Mouse (Mus musculus) limb, embryonic 14.5 days (tissue): ENCODE results near the gene Tmem8b. TPM values are rescaled to one million over a fixed set of nuclear protein-coding genes. Genes with fewer than 3 reads are reported as not detected.

Experiments used
- ATAC-seq: fragments of 200-750 bp; cut with Nextera tagmentation; 2 replicates; pipeline ENCODE4 v1.8.0; 2017; ENCODE audit warnings: low read depth, moderate number of reproducible peaks, moderate TSS enrichment; ENCODE audit not compliant: low FRiP score
- DNase-seq: peaks from one replicate; pipeline ENCODE4 v3.0.0-alpha.2; 2015; ENCODE audit warnings: low spot score
- H3K27ac ChIP-seq: fragments of 300-500 bp; sonication (generic); replicated peaks from 2 replicates; pipeline ENCODE4 v1.5.1; 2014; ENCODE audit warnings: low read depth, mild to moderate bottlenecking, low read length, moderate library complexity, mixed read lengths
- H3K27me3 ChIP-seq: fragments of 300-500 bp; sonication (generic); 2 replicates; pipeline ENCODE4 v1.6.1; 2014; ENCODE audit warnings: low read length, mixed read lengths; ENCODE audit not compliant: control insufficient read depth, insufficient read depth
- H3K36me3 ChIP-seq: fragments of 300-500 bp; sonication (generic); 2 replicates; pipeline ENCODE4 v1.6.1; 2014; ENCODE audit warnings: mild to moderate bottlenecking, low read length, moderate library complexity, mixed read lengths; ENCODE audit not compliant: control insufficient read depth, insufficient read depth
- H3K4me1 ChIP-seq: fragments of 300-500 bp; sonication (generic); 2 replicates; pipeline ENCODE4 v1.6.1; 2014; ENCODE audit warnings: antibody characterized with exemption, low read length, mixed read lengths; ENCODE audit not compliant: control insufficient read depth, insufficient read depth
- H3K4me2 ChIP-seq: fragments of 300-500 bp; sonication (generic); replicated peaks from 2 replicates; pipeline ENCODE4 v1.6.1; 2014; ENCODE audit warnings: low read depth, mild to moderate bottlenecking, low read length, moderate library complexity; ENCODE audit not compliant: severe bottlenecking
- H3K4me3 ChIP-seq: fragments of 300-500 bp; sonication (generic); replicated peaks from 2 replicates; pipeline ENCODE4 v1.5.1; 2014; ENCODE audit warnings: low read length
- H3K9ac ChIP-seq: fragments of 300-500 bp; sonication (generic); 2 replicates; pipeline ENCODE4 v1.6.1; 2014; ENCODE audit warnings: mild to moderate bottlenecking, low read depth, low read length, moderate library complexity; ENCODE audit not compliant: severe bottlenecking
- H3K9me3 ChIP-seq: fragments of 300-500 bp; sonication (generic); 2 replicates; pipeline ENCODE4 v1.6.1; 2016; ENCODE audit warnings: low read length; ENCODE audit not compliant: control insufficient read depth
- POLR2A ChIP-seq: fragments of 200-500 bp; IDR thresholded peaks from 2 replicates; pipeline ENCODE4 v1.8.0; 2012; ENCODE audit warnings: inconsistent platforms, mild to moderate bottlenecking, moderate library complexity, borderline replicate concordance; ENCODE audit not compliant: insufficient read depth, insufficient read length; ENCODE audit errors: extremely low read depth
- WGBS: fragments of 180-500 bp; shearing (Covaris S2); extraction: QIAGEN DNeasy Blood & Tissue Kit; methylation state at CpG from one replicate; pipeline ENCODE4 v1.1.7; 2014; 5-methylcytosine and 5-hydroxymethylcytosine counted together
- polyA plus RNA-seq, 2 experiments: library from polyadenylated mRNA; depleted of rRNA in 1 of 2; stranded (reverse) in 1 of 2; unstranded in 1 of 2; fragments of >200 nt; fragmentation: Nextera tagmentation in 1 of 2; extraction: Ambion mirVana in 1 of 2; gene quantifications; 2 replicates each; pipeline versions ENCODE4 v1.2.1 to v1.2.3; 2012 to 2014

The Tmem8b gene
- polyA plus RNA-seq (2012; rRNA removed): 16.0 and 26.7 TPM in 2 replicates
- 3.8 and 5.2 TPM in 2 replicates for polyA plus RNA-seq (2014; fragmentation: Nextera tagmentation; extraction: Ambion mirVana)

- H3K4me2 ChIP-seq: peak within 1 kb of the TSS; percentile 85
- no peaks in the 10 kb centered on the region for H3K9me3 ChIP-seq
- H3K27ac ChIP-seq: peak within 1 kb of the TSS; percentile 58
- H3K36me3 ChIP-seq: peaks cover under 1% of the 10 kb centered on the region; the same call in 1 of the 2 replicates
- ATAC-seq (peak; percentile 96), DNase-seq (peak; percentile 92)
- H3K4me1 ChIP-seq: peaks cover 18% of the 10 kb centered on the region
- peaks cover 12% of the 10 kb centered on the region for H3K27me3 ChIP-seq
- H3K4me3 ChIP-seq: peak within 1 kb of the TSS; percentile 78
- TF ChIP-seq POLR2A: 0 out of 2 replicates have a peak, but pooled peaks have one; percentile 21
- WGBS: 4% methylated on average over 36 of the region's 41 CpGs
- H3K9ac ChIP-seq: peak within 1 kb of the TSS; percentile 91
These were observed at the start of gene Tmem8b, which contains the start of gene Fam221b for GRCm38 (mm10) chr4:43668782-43669427. Gene Tmem8b, plus strand, starts transcription at chr4:43668971. Gene Fam221b, minus strand, starts transcription at chr4:43669145.

DNA sequence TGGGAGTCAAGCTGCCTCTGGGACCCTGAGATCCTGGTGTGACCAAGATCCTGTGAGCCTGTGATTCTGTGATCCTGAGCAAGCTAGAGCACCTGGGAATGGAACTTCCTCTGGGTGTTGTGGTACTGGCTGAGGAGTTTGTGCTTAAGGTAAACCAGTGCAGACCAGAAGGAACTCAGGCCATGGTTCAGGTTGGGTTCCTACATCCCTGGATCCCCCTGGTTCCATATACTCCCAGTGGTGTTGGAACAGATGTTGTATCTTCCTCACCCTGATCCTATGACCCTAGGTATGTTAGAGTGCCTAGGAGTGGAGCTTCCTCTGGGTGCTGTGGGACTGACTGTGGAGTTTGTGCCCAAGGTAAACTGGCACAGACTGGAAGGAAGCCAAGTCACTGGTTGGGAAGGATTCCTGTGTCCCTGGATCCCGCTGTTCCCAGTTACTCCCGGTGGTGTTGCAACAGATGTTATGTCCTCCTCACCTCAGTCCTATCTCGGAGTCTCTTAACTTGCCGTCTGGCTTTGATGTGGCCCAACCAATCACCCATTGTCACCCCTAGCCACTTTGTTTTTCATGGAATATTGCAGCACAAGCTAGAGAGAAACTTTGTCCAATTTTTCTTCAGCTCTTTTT, 48.5 kb upstream of the Tmem8b start:
- peaks cover 4% of the 10 kb centered on the region for H3K9me3 ChIP-seq
- H3K9ac ChIP-seq: no peak overlapping the region
- no peak overlapping the region for H3K4me2 ChIP-seq
- H3K36me3 ChIP-seq: no peaks in the 10 kb centered on the region
- H3K4me3 ChIP-seq: no peak overlapping the region
- WGBS: 61% methylated on average over 4 of the region's 4 CpGs
- ATAC-seq: no peak
- no peaks in the 10 kb centered on the region for H3K27me3 ChIP-seq
- no peaks in the 10 kb centered on the region for H3K4me1 ChIP-seq
- no peak for DNase-seq
- no peak overlapping the region for H3K27ac ChIP-seq
- no peak for TF ChIP-seq POLR2A

DNA sequence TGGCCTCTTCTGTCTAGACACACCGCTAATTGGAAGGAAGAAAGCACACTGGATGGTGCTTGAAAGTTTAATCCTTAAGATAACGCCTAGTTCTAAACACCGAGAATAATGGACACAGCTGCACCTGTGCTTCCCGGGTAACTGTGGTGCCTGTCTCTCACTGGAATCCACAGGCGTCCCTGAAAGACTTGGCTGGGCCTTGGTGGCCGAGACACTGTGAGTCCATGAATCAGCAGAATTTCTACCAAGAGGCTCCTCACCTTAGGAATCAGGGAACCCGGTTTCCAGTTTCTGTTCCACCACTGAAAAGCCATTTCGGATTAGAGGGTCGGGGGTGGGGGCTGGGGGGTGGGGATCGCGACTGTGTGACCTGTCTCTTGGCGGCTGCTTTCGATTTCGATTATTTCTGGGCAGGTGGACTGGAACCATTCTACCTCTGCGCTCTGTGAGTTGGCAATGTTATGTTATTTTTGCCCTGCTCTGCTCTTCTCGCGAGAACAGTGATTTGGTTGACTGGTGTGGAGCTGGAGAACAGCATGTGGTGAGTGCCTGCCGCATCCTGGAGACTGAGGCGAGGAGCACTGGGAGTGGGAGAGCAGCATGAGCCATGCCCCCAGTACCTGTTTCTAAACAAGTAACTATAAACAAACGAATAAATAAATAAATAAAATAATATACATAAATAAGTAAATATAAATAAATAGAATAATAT, 39.5 kb upstream of the Tmem8b start:
- ATAC-seq (no peak), DNase-seq (peak; percentile 12)
- Histone ChIP-seq H3K4me3 (no peak overlapping the region), H3K4me2 (no peak overlapping the region), H3K27me3 (no peaks in the 10 kb centered on the region), H3K36me3 (no peaks in the 10 kb centered on the region), H3K4me1 (peaks cover 26% of the 10 kb centered on the region), H3K9me3 (peaks cover 13% of the 10 kb centered on the region), H3K27ac (no peak overlapping the region), H3K9ac (no peak overlapping the region)
- TF ChIP-seq POLR2A: no peak
- WGBS: 47% methylated on average over 20 of the region's 20 CpGs

DNA sequence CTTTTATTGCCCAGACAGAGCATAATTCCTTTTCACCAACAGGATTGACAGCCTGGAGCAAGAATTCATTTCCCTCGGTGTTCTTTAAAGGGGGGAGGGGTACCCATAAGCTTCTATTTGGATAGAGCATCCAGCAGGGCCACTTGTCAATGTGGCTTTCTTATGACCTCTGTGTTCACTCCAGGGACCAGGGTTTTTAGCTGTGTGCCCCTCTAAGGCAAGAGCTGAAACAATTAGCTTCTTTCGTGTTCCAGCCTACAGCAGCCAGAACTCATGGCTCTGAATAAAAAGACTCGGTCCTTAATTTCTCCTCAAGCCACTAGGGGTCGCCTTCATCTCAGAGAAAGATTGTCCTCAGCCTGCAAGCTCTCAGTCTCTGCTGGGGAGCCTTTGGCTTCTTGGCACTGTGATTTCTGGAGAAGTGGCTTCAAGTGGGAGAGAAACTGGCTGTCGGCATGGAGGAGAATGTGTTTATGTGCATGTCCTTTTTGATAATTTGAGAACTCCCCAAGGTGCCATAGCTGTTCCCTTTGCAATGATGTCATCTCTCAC, 38.7 kb upstream of the Tmem8b start:
- ATAC-seq (peak; percentile 52; the same call in 1 of the 2 replicates), DNase-seq (peak; percentile 89)
- Histone ChIP-seq H3K36me3 (no peaks in the 10 kb centered on the region), H3K9me3 (peaks cover 11% of the 10 kb centered on the region), H3K4me3 (no peak overlapping the region), H3K27me3 (no peaks in the 10 kb centered on the region), H3K9ac (no peak overlapping the region), H3K27ac (0 out of 2 replicates have a peak overlapping the region, but pooled peaks have one; percentile 74), H3K4me2 (peak overlapping the region; percentile 31; the same call in 1 of the 2 replicates), H3K4me1 (peaks cover 26% of the 10 kb centered on the region)
- 6% methylated on average over 5 of the region's 5 CpGs for WGBS
- TF ChIP-seq POLR2A: no peak

- no peak for DNase-seq
- peak; percentile 1; the same call in 1 of the 2 replicates for ATAC-seq
- Histone ChIP-seq H3K36me3 (no peaks in the 10 kb centered on the region), H3K27me3 (no peaks in the 10 kb centered on the region), H3K27ac (peak overlapping the region; percentile 74; the same call in 1 of the 2 replicates), H3K9me3 (peaks cover 6% of the 10 kb centered on the region), H3K4me1 (peaks cover 26% of the 10 kb centered on the region), H3K4me3 (peak overlapping the region; percentile 68; the same call in 1 of the 2 replicates), H3K9ac (no peak overlapping the region; the same call in 1 of the 2 replicates), H3K4me2 (peak overlapping the region; percentile 93)
- TF ChIP-seq POLR2A: no peak
- 23% methylated on average over 5 of the region's 5 CpGs for WGBS
These were observed 38.1 kb upstream of the Tmem8b start for GRCm38 (mm10) chr4:43630671-43631045.
